Mouse (Mus musculus): ENCODE data around the gene Fam111a.

GRCm38 (mm10) chr19:12634259-12634658 is 88.7 kb downstream of the Fam111a start:
- no peak for TF ChIP-seq POLR2A (IDR thresholded peaks at IDR 0.05; ENCODE audit: borderline replicate concordance, extremely low read depth, insufficient read depth, insufficient read length, poor library complexity, severe bottlenecking)
- TF ChIP-seq CTCF (IDR thresholded peaks at IDR 0.05; ENCODE audit: borderline replicate concordance, extremely low read depth, insufficient read depth, insufficient read length): no peak

Measured in brain, embryonic 14.5 days (tissue).